Mouse (Mus musculus): ENCODE results near the gene Aldh1l1. TPM values are rescaled to one million over a fixed set of nuclear protein-coding genes. Genes with fewer than 3 reads are reported as not detected.

The Aldh1l1 gene
- polyA plus RNA-seq, 1 experiment = 17.9 TPM

- DNase-seq = no peak
- TF ChIP-seq POLR2A (IDR thresholded peaks at IDR 0.05; ENCODE audit: borderline replicate concordance, extremely low read depth, low read depth, low read length) (no peak), CTCF (IDR thresholded peaks at IDR 0.05; ENCODE audit: insufficient read depth, low read length) (no peak)
- H3K4me3 ChIP-seq (replicated peaks; ENCODE audit: extremely low read depth, low read depth, low read length) = no peak overlapping the region
- WGBS = 85% methylated on average over 8 of the region's 8 CpGs
- H3K4me1 ChIP-seq (ENCODE audit: control insufficient read depth, insufficient read depth, low read length) = no peaks in the 10 kb centered on the region; the same call in 1 of the 2 replicates
These were observed 127.0 kb downstream of the Aldh1l1 start for GRCm38 (mm10) chr6:90613277-90613676.

DNA sequence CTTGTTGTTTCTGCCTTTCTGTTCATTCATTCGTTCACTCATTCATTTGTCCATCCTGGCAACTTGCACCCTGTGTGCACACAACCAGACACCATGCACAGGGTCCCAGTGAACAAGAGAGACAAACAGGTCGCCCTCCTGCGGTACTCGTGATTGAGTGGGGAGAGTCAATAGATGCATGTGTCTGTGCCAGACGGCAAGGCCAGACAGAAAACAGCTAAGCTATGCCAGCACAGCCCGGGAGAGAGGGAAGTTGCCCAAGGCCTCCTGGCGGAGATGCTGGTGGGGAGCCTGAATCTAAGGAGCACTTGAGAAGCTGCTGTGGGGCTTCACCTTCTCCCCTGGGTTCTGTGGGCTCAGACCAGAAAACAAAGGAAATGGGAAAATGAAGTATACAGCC, 129.1 kb downstream of the Aldh1l1 start:
- no peak overlapping the region for H3K4me3 ChIP-seq (replicated peaks; ENCODE audit: extremely low read depth, low read depth, low read length)
- no peak for TF ChIP-seq CTCF (IDR thresholded peaks at IDR 0.05; ENCODE audit: insufficient read depth, low read length)
- no peak for TF ChIP-seq POLR2A (IDR thresholded peaks at IDR 0.05; ENCODE audit: borderline replicate concordance, extremely low read depth, low read depth, low read length)
- 69% methylated on average over 7 of the region's 7 CpGs for WGBS
- H3K4me1 ChIP-seq (ENCODE audit: control insufficient read depth, insufficient read depth, low read length) = peaks cover 6% of the 10 kb centered on the region
- no peak for DNase-seq

- WGBS = 74% methylated on average over 6 of the region's 6 CpGs
- no peak for DNase-seq
- TF ChIP-seq CTCF (IDR thresholded peaks at IDR 0.05; ENCODE audit: insufficient read depth, low read length) = no peak
- no peak for TF ChIP-seq POLR2A (IDR thresholded peaks at IDR 0.05; ENCODE audit: borderline replicate concordance, extremely low read depth, low read depth, low read length)
- no peak overlapping the region for H3K4me3 ChIP-seq (replicated peaks; ENCODE audit: extremely low read depth, low read depth, low read length)
- H3K4me1 ChIP-seq (ENCODE audit: control insufficient read depth, insufficient read depth, low read length) = peaks cover 10% of the 10 kb centered on the region
These were observed 129.8 kb downstream of the Aldh1l1 start for GRCm38 (mm10) chr6:90615991-90616390.

GRCm38 (mm10) chr6:90616481-90616880, 130.3 kb downstream of the Aldh1l1 start:
- no peak for DNase-seq
- WGBS = 86% methylated on average over 6 of the region's 6 CpGs
- H3K4me1 ChIP-seq (ENCODE audit: control insufficient read depth, insufficient read depth, low read length) = peaks cover 14% of the 10 kb centered on the region
- no peak overlapping the region for H3K4me3 ChIP-seq (replicated peaks; ENCODE audit: extremely low read depth, low read depth, low read length)
- TF ChIP-seq CTCF (IDR thresholded peaks at IDR 0.05; ENCODE audit: insufficient read depth, low read length) (no peak), POLR2A (IDR thresholded peaks at IDR 0.05; ENCODE audit: borderline replicate concordance, extremely low read depth, low read depth, low read length) (no peak)

DNA sequence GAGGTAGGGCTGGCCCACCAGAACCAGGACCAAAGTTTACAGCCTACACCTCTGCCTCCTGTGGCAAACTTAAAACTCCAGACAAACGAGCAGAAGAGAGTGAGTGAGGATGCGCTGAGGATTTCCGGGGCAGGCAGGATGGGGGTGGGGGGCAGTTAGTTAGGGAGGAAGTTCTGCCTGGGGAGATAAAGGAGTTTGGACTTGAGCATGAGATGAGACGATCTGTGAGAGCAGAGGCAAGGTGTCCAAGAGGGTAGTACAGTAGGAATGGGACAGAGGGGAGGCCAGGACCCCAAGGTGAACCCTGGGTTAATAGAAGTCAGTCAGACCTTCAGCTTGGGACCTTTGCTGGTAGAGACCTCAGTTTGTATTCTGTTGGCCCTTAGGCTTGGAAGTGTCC, 132.0 kb downstream of the Aldh1l1 start:
- H3K4me1 ChIP-seq (ENCODE audit: control insufficient read depth, insufficient read depth, low read length) = peaks cover 14% of the 10 kb centered on the region
- TF ChIP-seq CTCF (IDR thresholded peaks at IDR 0.05; ENCODE audit: insufficient read depth, low read length) (no peak), POLR2A (IDR thresholded peaks at IDR 0.05; ENCODE audit: borderline replicate concordance, extremely low read depth, low read depth, low read length) (no peak)
- WGBS = 45% methylated on average over 4 of the region's 4 CpGs
- no peak overlapping the region for H3K4me3 ChIP-seq (replicated peaks; ENCODE audit: extremely low read depth, low read depth, low read length)
- no peak for DNase-seq

DNA sequence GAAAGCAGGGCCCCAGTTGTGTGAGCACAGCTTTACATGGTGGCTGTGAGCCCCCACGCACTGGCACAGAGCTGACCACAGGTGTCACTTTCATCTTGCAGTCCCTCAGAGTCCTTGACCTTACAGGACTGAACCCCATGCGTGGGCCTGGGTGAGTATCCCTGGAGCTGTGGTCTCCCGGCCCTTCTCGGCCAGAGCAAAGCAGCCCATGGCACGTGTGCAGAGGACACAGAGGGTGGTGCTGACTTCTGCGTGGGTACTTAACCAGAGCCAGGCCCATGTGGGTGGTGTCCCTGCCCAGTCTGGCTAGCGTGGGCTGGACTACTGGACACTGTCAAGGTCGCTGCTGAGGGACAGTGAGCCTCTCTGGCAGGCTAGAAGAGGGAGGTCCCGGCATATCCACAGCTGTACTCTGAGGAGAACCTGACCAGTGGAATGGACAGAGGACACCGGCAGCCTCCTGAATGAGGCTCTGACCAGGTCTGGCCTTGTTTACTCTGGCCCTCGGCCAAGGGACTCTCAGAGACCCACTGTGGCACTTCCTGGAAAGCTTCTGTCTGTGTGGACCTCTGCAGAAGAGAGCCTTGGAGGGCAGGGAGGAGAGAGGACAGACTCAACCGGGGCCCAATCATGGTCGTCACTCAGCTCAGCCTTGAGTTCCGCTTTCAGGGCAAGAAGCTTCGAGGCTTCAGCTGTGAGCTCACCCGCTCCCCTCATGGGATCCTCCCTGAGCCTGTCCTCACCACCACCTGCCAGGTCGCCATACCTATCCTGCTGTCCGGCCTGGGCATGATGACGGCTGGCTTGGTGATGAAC, 132.8 kb downstream of the Aldh1l1 start:
- Histone ChIP-seq H3K4me1 (ENCODE audit: control insufficient read depth, insufficient read depth, low read length) (peaks cover 14% of the 10 kb centered on the region), H3K4me3 (replicated peaks; ENCODE audit: extremely low read depth, low read depth, low read length) (no peak overlapping the region)
- no peak for DNase-seq
- WGBS = 51% methylated on average over 19 of the region's 19 CpGs
- TF ChIP-seq POLR2A (IDR thresholded peaks at IDR 0.05; ENCODE audit: borderline replicate concordance, extremely low read depth, low read depth, low read length) = no peak
- no peak for TF ChIP-seq CTCF (IDR thresholded peaks at IDR 0.05; ENCODE audit: insufficient read depth, low read length)

DNA sequence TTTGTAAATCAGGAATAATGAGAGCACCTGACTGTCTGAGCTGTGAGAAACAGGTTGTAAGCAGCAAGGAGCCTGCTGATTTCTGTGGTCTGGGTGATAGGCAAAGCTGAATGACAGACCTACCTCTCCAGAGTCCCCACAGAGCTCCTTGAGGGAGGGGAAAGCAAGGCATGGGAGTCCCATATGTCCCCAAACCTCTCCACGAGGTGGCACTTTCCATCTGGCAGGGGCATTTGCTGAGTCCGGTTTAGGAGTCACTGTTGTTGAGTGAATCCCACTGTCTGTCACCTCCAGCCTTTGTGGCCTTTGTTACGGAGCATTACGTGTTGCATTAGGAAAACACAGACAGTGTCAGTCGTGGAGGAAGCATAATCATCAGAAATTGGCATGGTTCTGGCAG, 133.7 kb downstream of the Aldh1l1 start:
- H3K4me3 ChIP-seq (replicated peaks; ENCODE audit: extremely low read depth, low read depth, low read length) = no peak overlapping the region
- WGBS = 78% methylated on average over 5 of the region's 5 CpGs
- H3K4me1 ChIP-seq (ENCODE audit: control insufficient read depth, insufficient read depth, low read length) = peaks cover 14% of the 10 kb centered on the region
- no peak for DNase-seq
- TF ChIP-seq CTCF (IDR thresholded peaks at IDR 0.05; ENCODE audit: insufficient read depth, low read length) (no peak), POLR2A (IDR thresholded peaks at IDR 0.05; ENCODE audit: borderline replicate concordance, extremely low read depth, low read depth, low read length) (no peak)

DNA sequence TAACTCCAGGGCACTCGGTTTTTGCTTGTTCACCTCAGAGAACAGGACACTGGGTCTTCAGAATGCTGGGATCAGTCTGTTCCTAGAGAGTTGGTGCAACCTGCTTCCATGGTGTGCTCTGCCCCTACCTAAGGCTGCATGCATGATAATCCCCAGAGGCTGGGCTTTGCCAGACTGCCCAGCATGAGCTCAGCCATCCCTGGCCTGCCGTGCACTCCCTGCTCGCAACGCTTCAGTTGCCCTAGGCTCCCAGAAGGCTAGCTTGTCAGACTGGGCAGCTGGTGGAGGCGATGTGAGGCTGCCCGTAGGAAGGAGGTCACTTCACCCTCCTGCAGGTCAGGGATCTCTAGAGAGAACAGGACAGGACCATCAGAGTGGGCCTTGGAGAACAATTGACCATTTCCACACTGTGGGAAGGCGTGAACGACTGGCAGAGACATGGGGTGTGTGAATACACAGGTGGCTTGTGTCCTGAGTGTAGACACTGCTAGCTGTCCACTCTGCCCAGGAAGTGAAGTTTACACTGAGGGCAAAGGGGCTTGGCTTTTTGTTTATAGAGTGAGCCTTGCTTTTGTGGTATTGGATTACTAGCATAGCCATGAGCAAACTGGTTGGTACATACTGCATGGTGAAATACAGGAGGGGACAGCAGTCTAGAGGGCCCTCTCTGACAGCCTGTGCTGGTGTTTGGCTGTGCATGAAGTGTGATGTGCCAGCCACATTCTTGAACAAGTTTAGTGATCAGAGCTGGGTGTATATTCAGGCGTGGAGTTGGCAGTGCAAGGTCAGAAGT, 134.8 kb downstream of the Aldh1l1 start:
- WGBS = 67% methylated on average over 9 of the region's 9 CpGs
- no peak overlapping the region for H3K4me3 ChIP-seq (replicated peaks; ENCODE audit: extremely low read depth, low read depth, low read length)
- peaks cover 14% of the 10 kb centered on the region for H3K4me1 ChIP-seq (ENCODE audit: control insufficient read depth, insufficient read depth, low read length)
- TF ChIP-seq POLR2A (IDR thresholded peaks at IDR 0.05; ENCODE audit: borderline replicate concordance, extremely low read depth, low read depth, low read length) (no peak), CTCF (IDR thresholded peaks at IDR 0.05; ENCODE audit: insufficient read depth, low read length) (no peak)
- no peak for DNase-seq

GRCm38 (mm10) chr6:90621584-90621890, 135.3 kb downstream of the Aldh1l1 start:
- Histone ChIP-seq H3K4me1 (ENCODE audit: control insufficient read depth, insufficient read depth, low read length) (peaks cover 14% of the 10 kb centered on the region), H3K4me3 (replicated peaks; ENCODE audit: extremely low read depth, low read depth, low read length) (no peak overlapping the region)
- TF ChIP-seq POLR2A (IDR thresholded peaks at IDR 0.05; ENCODE audit: borderline replicate concordance, extremely low read depth, low read depth, low read length) (no peak), CTCF (IDR thresholded peaks at IDR 0.05; ENCODE audit: insufficient read depth, low read length) (no peak)
- no peak for DNase-seq
- 39% methylated on average over 6 of the region's 6 CpGs for WGBS
